Mouse (Mus musculus) lung, postnatal 0 days (tissue): ENCODE data around the gene Insm1.

Experiments
- CTCF ChIP-seq: IDR thresholded peaks from 2 replicates; pipeline ENCODE4 v1.5.1; 2016; ENCODE audit warnings: antibody characterized with exemption, mild to moderate bottlenecking
- EP300 ChIP-seq: IDR thresholded peaks from 2 replicates; pipeline ENCODE4 v1.6.1; 2016; ENCODE audit warnings: antibody characterized with exemption, mild to moderate bottlenecking, control low read depth

DNA sequence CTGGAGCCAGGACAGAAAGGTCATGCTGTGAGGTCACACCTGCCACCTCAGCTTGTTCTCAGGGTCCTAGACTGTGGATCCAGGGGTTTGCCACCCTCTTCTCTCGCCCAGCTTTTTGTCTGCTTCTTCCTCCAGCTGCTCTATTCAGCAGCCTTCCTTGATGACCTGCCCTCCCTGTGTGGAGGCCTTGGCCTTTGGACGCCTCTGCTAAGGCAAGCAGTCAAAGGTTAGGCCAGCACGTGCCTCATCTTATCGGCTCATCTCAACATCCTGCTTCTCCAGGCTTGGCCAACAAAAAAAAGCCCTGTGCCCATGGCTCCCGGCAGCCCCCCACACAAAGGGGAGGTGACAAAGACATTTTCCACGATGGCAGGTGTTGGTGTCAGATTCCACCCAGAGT, 25.9 kb downstream of the Insm1 start:
- TF ChIP-seq CTCF (no peak), EP300 (no peak)
